Mouse (Mus musculus) cortical plate, adult 2 months (tissue): ENCODE measurements around the gene Bcl10.

Experiments used
- CTCF ChIP-seq: fragments of 200-500 bp; IDR thresholded peaks from 2 replicates; pipeline ENCODE4 v1.5.1; 2011; ENCODE audit warnings: mild to moderate bottlenecking, control low read depth, low read length; ENCODE audit not compliant: insufficient read depth; ENCODE audit errors: extremely low read depth
- POLR2A ChIP-seq: fragments of 200-500 bp; IDR thresholded peaks from 2 replicates; pipeline ENCODE4 v1.6.1; 2011; ENCODE audit warnings: mild to moderate bottlenecking, low read length, control low read depth; ENCODE audit not compliant: insufficient read depth; ENCODE audit errors: extremely low read depth

GRCm38 (mm10) chr3:145894131-145894530, 28.5 kb upstream of the Bcl10 start:
- TF ChIP-seq CTCF (no peak), POLR2A (no peak)
